Mouse (Mus musculus): ENCODE data around the gene Mfsd4b2. TPM values are rescaled to one million over a fixed set of nuclear protein-coding genes. Genes with fewer than 3 reads are reported as not detected.
A peak's percentile ranks its signal among the peaks of the same experiment; 100 is the strongest.

Gene Mfsd4b2
- polyA plus RNA-seq, 1 experiment = not detected

DNA sequence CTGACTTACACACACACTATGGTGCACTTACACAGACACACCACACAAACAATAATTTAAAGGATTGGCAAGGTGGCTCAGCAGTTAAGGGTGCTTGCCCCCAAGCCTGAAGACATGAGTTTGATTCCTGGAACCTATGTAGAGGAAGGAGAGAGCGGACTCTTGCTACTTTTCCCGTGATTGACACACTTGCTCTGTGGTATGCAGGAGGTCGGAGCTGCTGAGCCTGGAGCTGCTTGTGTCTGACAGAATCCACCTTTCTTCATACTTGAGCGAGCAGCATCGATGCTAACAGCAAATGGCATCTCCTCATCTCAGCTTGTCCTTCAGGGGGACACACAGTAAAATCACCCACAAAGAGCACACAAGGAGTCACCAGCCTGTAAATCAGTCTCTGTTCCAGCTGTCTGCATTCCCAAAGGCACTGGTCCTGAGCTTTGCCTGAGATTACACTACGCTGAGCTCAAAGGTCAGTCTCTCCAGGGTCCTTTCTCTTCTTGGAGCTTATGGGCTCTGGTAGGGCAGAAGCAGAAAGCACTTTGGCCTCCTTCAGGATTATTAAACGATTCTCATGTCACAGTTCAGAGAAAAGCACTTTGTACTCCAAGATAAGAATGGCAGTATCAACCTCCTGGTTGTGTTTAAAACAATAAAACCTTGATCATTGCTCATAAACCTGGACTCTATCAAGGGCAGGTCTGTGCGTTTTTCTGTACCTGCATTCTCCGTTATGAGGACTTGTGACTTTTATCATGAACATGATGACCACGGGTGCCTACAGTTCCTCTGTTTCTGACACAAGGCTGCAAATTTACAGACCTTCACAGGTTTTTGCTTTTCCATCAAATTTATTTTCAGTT is 19.7 kb downstream of the Mfsd4b2 start:
- no peak for DNase-seq
- WGBS = 80% methylated on average over 10 of the region's 10 CpGs
- Histone ChIP-seq H3K4me1 (ENCODE audit: control insufficient read depth, insufficient read depth, low read length) (no peaks in the 10 kb centered on the region), H3K27ac (ENCODE audit: insufficient read depth, low read length) (no peak overlapping the region), H3K27me3 (ENCODE audit: control insufficient read depth, insufficient read depth, low read length) (no peaks in the 10 kb centered on the region), H3K4me3 (replicated peaks; ENCODE audit: insufficient read depth, low read depth, low read length) (no peak overlapping the region)
- no peak for TF ChIP-seq POLR2A (IDR thresholded peaks at IDR 0.05; ENCODE audit: borderline replicate concordance, insufficient read depth, low read length)
- no peak for TF ChIP-seq CTCF (IDR thresholded peaks at IDR 0.05; ENCODE audit: borderline replicate concordance, insufficient read depth, low read depth, low read length)

DNA sequence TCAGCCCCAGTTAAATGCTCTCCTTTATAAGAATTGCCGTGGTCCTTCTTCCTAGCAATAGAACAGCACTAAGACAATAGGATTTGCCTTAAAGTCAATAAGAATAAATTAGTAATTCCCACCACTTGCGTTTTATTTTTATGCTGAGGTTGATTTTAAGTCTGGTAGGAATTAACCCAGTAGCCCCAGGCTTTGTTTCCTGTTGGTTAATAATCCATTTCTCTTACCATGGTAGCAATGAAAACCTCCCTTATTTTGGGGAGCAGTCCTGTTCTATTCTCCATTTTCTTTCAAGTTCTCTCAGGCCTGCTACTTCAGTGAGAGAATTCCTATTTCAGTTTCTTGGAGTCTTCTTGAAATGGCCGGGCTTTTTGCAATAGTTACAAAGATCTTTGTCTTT is 22.5 kb downstream of the Mfsd4b2 start:
- Histone ChIP-seq H3K27me3 (ENCODE audit: control insufficient read depth, insufficient read depth, low read length) (no peaks in the 10 kb centered on the region), H3K27ac (ENCODE audit: insufficient read depth, low read length) (no peak overlapping the region), H3K4me1 (ENCODE audit: control insufficient read depth, insufficient read depth, low read length) (no peaks in the 10 kb centered on the region), H3K4me3 (replicated peaks; ENCODE audit: insufficient read depth, low read depth, low read length) (no peak overlapping the region)
- no peak for TF ChIP-seq CTCF (IDR thresholded peaks at IDR 0.05; ENCODE audit: borderline replicate concordance, insufficient read depth, low read depth, low read length)
- no peak for TF ChIP-seq POLR2A (IDR thresholded peaks at IDR 0.05; ENCODE audit: borderline replicate concordance, insufficient read depth, low read length)
- no peak for DNase-seq
- WGBS = 82% methylated on average over 3 of the region's 3 CpGs

DNA sequence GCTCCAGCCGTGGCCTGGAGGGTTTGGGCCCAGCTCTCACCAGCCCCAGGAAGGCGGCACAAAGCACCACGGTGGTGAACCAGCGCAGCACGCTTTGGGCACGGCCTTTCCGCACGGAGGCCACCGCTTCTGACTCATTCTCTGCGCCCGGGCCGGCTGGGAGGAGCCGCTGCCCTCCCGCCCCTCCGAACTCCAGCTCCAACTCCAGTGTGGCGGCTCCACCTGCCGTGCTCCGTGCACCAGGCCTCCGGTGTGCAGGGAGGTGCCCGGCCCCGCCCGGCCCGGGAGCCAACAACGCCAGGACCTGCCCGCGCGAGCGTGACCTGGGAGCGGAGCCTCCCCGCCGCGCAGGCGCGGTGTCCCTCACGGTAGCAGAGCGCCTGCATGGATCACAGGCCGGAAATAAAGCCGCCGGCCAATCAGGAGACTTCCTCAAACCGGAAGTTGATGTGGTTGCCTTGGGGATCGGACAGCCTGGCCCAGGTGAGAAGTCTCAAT is 27.8 kb downstream of the Mfsd4b2 start, which contains the start of gene Mfsd4b4:
TSS of gene Mfsd4b4 (minus strand) at position 365 of the 498 bp plus-strand sequence.
- Histone ChIP-seq H3K27me3 (ENCODE audit: control insufficient read depth, insufficient read depth, low read length) (no peaks in the 10 kb centered on the region), H3K4me3 (replicated peaks; ENCODE audit: insufficient read depth, low read depth, low read length) (peak within 1 kb of the TSS; percentile 77), H3K27ac (ENCODE audit: insufficient read depth, low read length) (peak within 1 kb of the TSS; percentile 80), H3K4me1 (ENCODE audit: control insufficient read depth, insufficient read depth, low read length) (no peaks in the 10 kb centered on the region; the same call in 1 of the 2 replicates)
- 1% methylated on average over 41 of the region's 41 CpGs for WGBS
- peak; percentile 89 to 94 for DNase-seq
- TF ChIP-seq CTCF (IDR thresholded peaks at IDR 0.05; ENCODE audit: borderline replicate concordance, insufficient read depth, low read depth, low read length) (no peak), POLR2A (IDR thresholded peaks at IDR 0.05; ENCODE audit: borderline replicate concordance, insufficient read depth, low read length) (peak; percentile 60; the same call in 1 of the 2 replicates)

DNA sequence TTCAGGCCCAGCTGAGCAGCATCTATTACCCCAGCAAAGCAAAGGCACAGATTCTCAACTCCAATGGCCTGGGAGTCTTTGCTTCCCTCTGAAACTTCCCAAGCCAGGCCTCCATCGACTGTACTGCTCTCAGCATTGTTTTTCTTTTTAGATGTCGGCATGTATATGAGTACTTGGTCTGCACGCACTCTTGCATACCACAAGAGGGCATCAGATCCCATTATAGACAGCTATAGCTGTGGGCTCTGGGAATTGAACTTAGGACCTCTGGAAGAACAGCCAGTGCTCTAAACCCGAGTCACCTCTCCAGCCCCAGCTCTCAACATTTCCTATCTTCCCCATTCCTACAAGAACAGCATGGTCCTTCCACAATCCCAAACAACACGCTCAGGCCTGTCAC is 30.2 kb downstream of the Mfsd4b2 start:
- 90% methylated on average over 5 of the region's 5 CpGs for WGBS
- no peak for TF ChIP-seq POLR2A (IDR thresholded peaks at IDR 0.05; ENCODE audit: borderline replicate concordance, insufficient read depth, low read length)
- TF ChIP-seq CTCF (IDR thresholded peaks at IDR 0.05; ENCODE audit: borderline replicate concordance, insufficient read depth, low read depth, low read length) = no peak
- DNase-seq = no peak
- Histone ChIP-seq H3K4me3 (replicated peaks; ENCODE audit: insufficient read depth, low read depth, low read length) (no peak overlapping the region), H3K4me1 (ENCODE audit: control insufficient read depth, insufficient read depth, low read length) (no peaks in the 10 kb centered on the region; the same call in 1 of the 2 replicates), H3K27me3 (ENCODE audit: control insufficient read depth, insufficient read depth, low read length) (no peaks in the 10 kb centered on the region), H3K27ac (ENCODE audit: insufficient read depth, low read length) (no peak overlapping the region)

DNA sequence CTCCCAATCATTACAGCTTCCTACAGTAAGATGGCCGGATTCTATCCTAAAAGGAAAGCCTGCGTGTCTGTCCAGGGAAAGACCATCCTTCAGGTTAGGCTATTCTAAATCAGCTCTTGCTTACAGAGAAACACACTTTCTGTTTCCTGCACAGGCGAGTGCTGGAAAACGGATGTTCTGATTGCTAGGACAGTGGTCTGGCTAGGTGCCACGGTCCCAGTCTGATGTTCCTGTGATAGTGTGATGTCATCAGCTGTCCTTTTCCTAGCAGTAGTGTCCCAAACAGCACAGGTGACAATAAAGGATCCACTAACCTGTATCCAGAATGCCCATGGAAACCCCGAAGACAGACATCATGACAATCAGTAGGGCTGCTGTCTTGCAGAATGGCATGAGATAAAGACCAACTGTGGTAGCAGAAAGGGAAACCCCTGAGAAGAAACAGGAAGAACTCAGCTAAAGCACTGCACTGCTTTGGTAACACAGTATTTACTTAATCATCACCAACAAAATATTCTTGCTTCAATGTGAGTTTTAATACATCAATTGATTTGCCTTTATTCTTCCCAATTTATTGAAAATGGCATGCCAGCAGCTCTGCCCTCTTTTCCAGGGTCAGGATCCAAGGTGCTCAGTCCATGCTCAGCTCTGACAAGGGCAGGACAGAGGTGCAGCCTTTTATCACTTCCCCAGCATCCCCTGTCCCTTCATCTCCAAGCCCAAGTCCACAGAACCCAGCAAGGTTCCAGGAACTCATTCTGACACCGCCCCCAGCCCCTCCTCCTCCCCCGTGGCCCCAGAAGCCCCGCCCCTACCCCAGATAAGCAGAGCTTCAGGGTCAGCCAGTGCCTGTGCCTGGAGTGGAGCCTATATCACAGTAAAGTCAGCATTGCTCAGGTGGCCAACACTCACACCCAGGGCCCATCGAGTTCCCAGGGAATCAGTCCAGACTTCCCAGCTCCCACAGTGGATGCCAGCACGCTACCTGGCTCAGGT is 32.7 kb downstream of the Mfsd4b2 start:
- WGBS = 74% methylated on average over 11 of the region's 11 CpGs
- no peaks in the 10 kb centered on the region for H3K27me3 ChIP-seq (ENCODE audit: control insufficient read depth, insufficient read depth, low read length)
- no peak overlapping the region for H3K4me3 ChIP-seq (replicated peaks; ENCODE audit: insufficient read depth, low read depth, low read length)
- no peaks in the 10 kb centered on the region; the same call in 1 of the 2 replicates for H3K4me1 ChIP-seq (ENCODE audit: control insufficient read depth, insufficient read depth, low read length)
- TF ChIP-seq POLR2A (IDR thresholded peaks at IDR 0.05; ENCODE audit: borderline replicate concordance, insufficient read depth, low read length) = no peak
- TF ChIP-seq CTCF (IDR thresholded peaks at IDR 0.05; ENCODE audit: borderline replicate concordance, insufficient read depth, low read depth, low read length) = no peak
- no peak for DNase-seq
- H3K27ac ChIP-seq (ENCODE audit: insufficient read depth, low read length) = no peak overlapping the region

DNA sequence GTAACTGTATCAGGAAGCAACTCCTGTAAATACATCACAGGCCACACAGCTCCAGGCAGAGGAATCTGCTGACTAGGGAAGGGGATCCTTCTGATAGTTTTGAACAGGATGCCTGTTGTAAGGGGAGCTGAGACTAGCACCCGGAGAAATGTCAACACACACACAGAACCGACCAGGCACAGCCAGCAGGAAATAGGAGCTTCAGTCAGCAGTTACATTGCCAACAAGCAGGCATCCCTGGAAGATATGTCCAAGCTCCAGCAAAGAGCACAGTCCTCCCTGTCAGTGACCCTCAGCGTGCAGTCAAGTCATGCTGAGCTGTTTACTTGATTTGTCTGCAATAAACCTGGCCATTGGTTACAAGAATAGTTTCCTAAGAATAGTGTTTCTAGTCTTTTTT is 38.1 kb downstream of the Mfsd4b2 start:
- Histone ChIP-seq H3K27me3 (ENCODE audit: control insufficient read depth, insufficient read depth, low read length) (no peaks in the 10 kb centered on the region), H3K4me3 (replicated peaks; ENCODE audit: insufficient read depth, low read depth, low read length) (no peak overlapping the region), H3K4me1 (ENCODE audit: control insufficient read depth, insufficient read depth, low read length) (no peaks in the 10 kb centered on the region), H3K27ac (ENCODE audit: insufficient read depth, low read length) (no peak overlapping the region)
- DNase-seq = no peak
- WGBS = 75% methylated on average over 3 of the region's 3 CpGs
- no peak for TF ChIP-seq POLR2A (IDR thresholded peaks at IDR 0.05; ENCODE audit: borderline replicate concordance, insufficient read depth, low read length)
- TF ChIP-seq CTCF (IDR thresholded peaks at IDR 0.05; ENCODE audit: borderline replicate concordance, insufficient read depth, low read depth, low read length) = no peak

Other genes starting within 250 kb of the Mfsd4b2 start
- gene Rev3l, start 194.8 kb downstream of the Mfsd4b2 start, polyA plus RNA-seq (2012; rRNA removed) = 51.9 and 59.2 TPM in 2 replicates
- 5.4 and 5.6 TPM in 2 replicates for gene Mfsd4b4, start 27.7 kb downstream of the Mfsd4b2 start, polyA plus RNA-seq (2012; rRNA removed)
- 0.07 and 0.13 TPM in 2 replicates for gene Mfsd4b3, start 33.2 kb upstream of the Mfsd4b2 start, polyA plus RNA-seq (2012; rRNA removed)
- 0.08 and 0.13 TPM in 2 replicates for gene Mfsd4b5, start 59.7 kb upstream of the Mfsd4b2 start, polyA plus RNA-seq (2012; rRNA removed)
- gene Mfsd4b1, start 98.3 kb upstream of the Mfsd4b2 start, polyA plus RNA-seq (2012; rRNA removed) = 0.62 and 0.69 TPM in 2 replicates
- gene Slc16a10, start 215.3 kb upstream of the Mfsd4b2 start, polyA plus RNA-seq (2012; rRNA removed) = 3.6 and 5.0 TPM in 2 replicates

Data from cerebellum, adult 2 months (tissue).